Mouse (Mus musculus) neural tube, embryonic 15.5 days (tissue): ENCODE data around the gene Rnf115. TPM values are rescaled to one million over a fixed set of nuclear protein-coding genes. Genes with fewer than 3 reads are reported as not detected.

Experiments
- ATAC-seq: fragments of 200-750 bp; cut with Nextera tagmentation; 2 replicates; pipeline ENCODE4 v1.8.0; 2017; ENCODE audit warnings: mild to moderate bottlenecking, moderate TSS enrichment, moderate library complexity; ENCODE audit not compliant: low FRiP score
- H3K27ac ChIP-seq: fragments of 300-500 bp; sonication (generic); replicated peaks from 2 replicates; pipeline ENCODE4 v1.5.1; 2015; ENCODE audit warnings: mild to moderate bottlenecking, inconsistent platforms
- H3K27me3 ChIP-seq: fragments of 300-500 bp; sonication (generic); replicated peaks from 2 replicates; pipeline ENCODE4 v1.6.1; 2015; ENCODE audit warnings: inconsistent platforms
- H3K36me3 ChIP-seq: fragments of 300-500 bp; sonication (generic); 2 replicates; pipeline ENCODE4 v1.6.1; 2015; ENCODE audit warnings: inconsistent platforms
- H3K4me1 ChIP-seq: fragments of 300-500 bp; sonication (generic); 2 replicates; pipeline ENCODE4 v1.6.1; 2015; ENCODE audit warnings: inconsistent platforms
- H3K4me2 ChIP-seq: fragments of 300-500 bp; sonication (generic); 2 replicates; pipeline ENCODE4 v1.6.1; 2015; ENCODE audit warnings: inconsistent platforms, mild to moderate bottlenecking, moderate library complexity
- H3K4me3 ChIP-seq: fragments of 300-500 bp; sonication (generic); replicated peaks from 2 replicates; pipeline ENCODE4 v1.5.1; 2015; ENCODE audit warnings: mild to moderate bottlenecking, inconsistent platforms
- H3K9ac ChIP-seq: fragments of 300-500 bp; sonication (generic); replicated peaks from 2 replicates; pipeline ENCODE4 v1.6.1; 2015; ENCODE audit warnings: mild to moderate bottlenecking, inconsistent platforms
- H3K9me3 ChIP-seq: fragments of 300-500 bp; sonication (generic); replicated peaks from 2 replicates; pipeline ENCODE4 v1.6.1; 2016; ENCODE audit warnings: inconsistent platforms
- WGBS: fragments of 180-500 bp; shearing (Covaris S2); methylation state at CpG from one replicate; pipeline ENCODE4 v1.1.7; 2015; ENCODE audit warnings: mixed read lengths; 5-methylcytosine and 5-hydroxymethylcytosine counted together
- polyA plus RNA-seq: library from polyadenylated mRNA; unstranded; fragments of >200 nt; fragmentation: Nextera tagmentation; extraction: Ambion mirVana; gene quantifications from 2 replicates; pipeline ENCODE4 v1.2.1, GENCODE M21; 2015

Rnf115 gene
- polyA plus RNA-seq, 1 experiment from 2014 or later: 77.9 TPM

DNA sequence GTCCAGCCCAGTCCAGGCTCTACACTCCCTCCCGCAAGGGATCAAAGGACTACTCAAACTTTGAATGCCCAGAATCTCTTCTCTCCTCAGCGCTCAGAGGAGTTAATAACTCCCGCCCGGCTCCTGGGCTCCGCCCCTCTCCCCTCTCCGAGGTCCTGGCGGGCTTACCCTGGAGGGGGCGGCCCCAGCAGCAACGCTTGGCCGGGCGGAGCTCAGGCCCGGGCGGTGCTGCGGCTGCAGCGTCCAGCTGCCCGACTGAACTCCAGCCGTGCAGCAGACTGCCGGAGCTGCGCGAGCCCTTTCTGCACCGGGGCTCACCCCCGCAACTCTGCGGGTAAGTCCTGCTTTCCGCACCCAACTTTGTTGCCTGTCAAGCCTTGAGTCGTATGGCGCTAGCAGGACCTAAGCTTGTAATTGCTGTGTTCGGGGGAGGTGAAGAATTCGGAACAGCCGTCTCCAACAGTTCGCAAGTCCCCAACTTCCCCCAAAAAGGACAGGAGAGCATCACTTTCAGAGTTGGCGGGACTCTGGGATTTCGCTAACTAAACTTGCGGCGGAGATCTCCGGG lies 31.2 kb upstream of the Rnf115 start, which contains the start of gene Pias3:
Pias3 (plus strand) TSS at position 187 of the 568 bp plus-strand sequence.
- WGBS: 0% methylated on average over 35 of the region's 35 CpGs
- H3K4me2 ChIP-seq: peak within 1 kb of the TSS; percentile 70
- H3K4me3 ChIP-seq: peak within 1 kb of the TSS; percentile 78
- peak within 1 kb of the TSS; percentile 71 for H3K9ac ChIP-seq
- H3K27me3 ChIP-seq: no peaks in the 10 kb centered on the region
- H3K4me1 ChIP-seq: peaks cover 18% of the 10 kb centered on the region
- H3K27ac ChIP-seq: peak within 1 kb of the TSS; percentile 90
- no peaks in the 10 kb centered on the region for H3K9me3 ChIP-seq
- peak; percentile 51 for ATAC-seq
- H3K36me3 ChIP-seq: peaks cover 5% of the 10 kb centered on the region; the same call in 1 of the 2 replicates

DNA sequence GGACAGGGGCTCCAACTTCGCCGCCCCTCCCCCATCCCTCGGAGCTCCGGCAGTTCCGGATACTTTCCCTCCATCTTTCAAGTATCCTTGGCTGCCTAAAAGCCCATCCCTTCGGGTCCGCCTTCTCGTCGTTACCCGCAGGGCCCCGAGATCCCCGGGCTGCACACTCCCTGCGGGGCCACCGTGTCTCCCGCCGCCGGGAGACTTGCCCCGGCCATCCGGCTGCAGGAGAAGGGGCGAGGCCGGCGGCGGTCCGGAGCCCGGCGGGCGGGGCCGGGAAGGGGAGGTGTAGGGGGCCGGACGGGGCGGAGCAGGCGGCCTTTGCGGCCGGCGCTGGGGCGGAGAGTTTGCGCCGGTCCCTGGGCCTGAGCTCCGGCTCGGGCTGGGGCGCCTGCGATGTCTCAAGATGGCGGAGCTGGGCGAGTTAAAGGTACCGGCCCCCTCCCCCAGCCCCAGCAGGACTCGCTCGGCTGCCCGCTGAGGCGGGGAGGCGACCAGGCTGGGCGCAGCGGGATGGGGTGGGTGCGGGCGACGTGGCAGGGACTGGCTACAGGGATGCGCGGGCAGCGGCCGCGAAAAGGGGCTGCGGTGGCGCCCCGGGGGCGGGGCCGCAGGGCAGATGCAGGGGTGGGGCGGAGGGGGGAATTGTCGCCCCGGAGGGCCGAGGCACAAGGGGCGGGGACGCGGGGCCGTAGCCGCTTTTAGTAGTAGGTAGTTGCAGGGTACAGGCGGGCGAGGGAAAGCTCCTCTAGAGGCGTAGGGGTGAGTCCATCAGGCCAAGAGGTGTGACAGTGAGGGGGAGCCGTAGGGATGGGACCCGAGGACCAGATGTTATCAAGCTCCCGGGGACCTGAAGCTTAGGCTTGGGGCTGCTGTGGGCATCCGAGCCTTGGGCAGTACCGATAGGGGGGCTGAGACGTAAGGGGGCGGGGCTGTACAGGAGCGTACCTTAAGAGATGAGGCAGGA lies 30.4 kb upstream of the Rnf115 start:
- Histone ChIP-seq H3K4me2 (peak overlapping the region; percentile 70), H3K4me3 (peak overlapping the region; percentile 78), H3K27ac (peak overlapping the region; percentile 90), H3K36me3 (peaks cover 12% of the 10 kb centered on the region), H3K9ac (peak overlapping the region; percentile 71), H3K9me3 (no peaks in the 10 kb centered on the region), H3K27me3 (no peaks in the 10 kb centered on the region), H3K4me1 (peaks cover 18% of the 10 kb centered on the region)
- WGBS: under 1% methylated on average over 74 of the region's 85 CpGs
- peak; percentile 94 for ATAC-seq

DNA sequence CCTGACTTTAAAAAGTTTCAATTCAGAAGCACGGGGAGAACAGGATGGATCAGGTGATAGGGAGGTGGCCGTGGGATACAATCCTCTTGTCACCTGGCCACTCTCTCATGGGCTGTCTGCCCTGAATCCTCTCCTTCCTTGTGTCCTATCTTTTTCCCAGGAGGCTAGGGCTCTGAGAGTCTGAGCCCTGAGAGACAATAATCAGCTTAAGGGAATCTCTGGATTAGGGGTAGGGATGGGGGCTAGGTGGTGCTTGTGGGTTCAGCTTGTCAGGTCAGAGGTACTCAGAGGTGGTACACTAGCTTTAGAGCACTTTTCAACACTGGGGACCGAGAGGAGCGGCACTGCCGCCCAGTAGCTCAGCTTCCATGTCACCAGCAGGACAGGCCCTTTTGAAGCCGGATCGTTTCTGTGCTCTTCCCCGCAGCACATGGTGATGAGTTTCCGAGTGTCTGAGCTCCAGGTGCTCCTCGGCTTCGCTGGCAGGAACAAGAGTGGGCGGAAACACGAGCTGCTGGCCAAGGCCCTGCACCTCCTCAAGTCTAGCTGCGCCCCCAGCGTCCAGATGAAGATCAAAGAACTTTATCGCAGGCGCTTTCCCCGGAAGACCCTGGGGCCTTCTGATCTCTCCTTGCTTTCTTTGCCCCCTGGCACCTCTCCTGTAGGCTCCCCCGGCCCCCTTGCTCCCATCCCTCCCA lies 28.3 kb upstream of the Rnf115 start:
- Histone ChIP-seq H3K27me3 (no peaks in the 10 kb centered on the region), H3K27ac (no peak overlapping the region), H3K36me3 (peaks cover 28% of the 10 kb centered on the region), H3K4me1 (peaks cover 18% of the 10 kb centered on the region), H3K9me3 (no peaks in the 10 kb centered on the region), H3K9ac (no peak overlapping the region), H3K4me3 (no peak overlapping the region), H3K4me2 (no peak overlapping the region)
- ATAC-seq: no peak
- WGBS: 45% methylated on average over 19 of the region's 19 CpGs

DNA sequence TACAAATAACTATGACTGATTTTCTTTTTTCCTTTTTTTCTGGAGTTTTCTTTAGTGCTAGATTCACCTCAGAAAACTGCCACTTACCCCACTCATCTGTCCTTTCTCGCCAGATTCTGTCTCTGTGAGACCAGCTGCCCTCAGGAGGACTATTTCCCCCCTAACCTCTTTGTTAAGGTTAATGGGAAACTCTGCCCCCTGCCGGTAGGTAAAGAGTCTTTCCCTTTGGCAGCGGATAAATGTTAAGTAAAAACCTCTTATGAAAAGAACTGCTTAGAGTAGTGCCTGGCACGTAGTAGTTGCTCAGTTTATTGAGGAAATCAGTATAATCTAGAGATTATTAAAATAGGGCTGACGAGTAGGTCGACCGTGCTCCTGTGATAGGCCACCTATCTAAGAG lies 27.1 kb upstream of the Rnf115 start:
- peaks cover 18% of the 10 kb centered on the region for H3K4me1 ChIP-seq
- ATAC-seq: no peak
- no peaks in the 10 kb centered on the region for H3K27me3 ChIP-seq
- no peaks in the 10 kb centered on the region for H3K9me3 ChIP-seq
- H3K4me3 ChIP-seq: no peak overlapping the region
- no peak overlapping the region for H3K9ac ChIP-seq
- peaks cover 36% of the 10 kb centered on the region for H3K36me3 ChIP-seq
- no peak overlapping the region for H3K4me2 ChIP-seq
- H3K27ac ChIP-seq: no peak overlapping the region
- 53% methylated on average over 7 of the region's 7 CpGs for WGBS

DNA sequence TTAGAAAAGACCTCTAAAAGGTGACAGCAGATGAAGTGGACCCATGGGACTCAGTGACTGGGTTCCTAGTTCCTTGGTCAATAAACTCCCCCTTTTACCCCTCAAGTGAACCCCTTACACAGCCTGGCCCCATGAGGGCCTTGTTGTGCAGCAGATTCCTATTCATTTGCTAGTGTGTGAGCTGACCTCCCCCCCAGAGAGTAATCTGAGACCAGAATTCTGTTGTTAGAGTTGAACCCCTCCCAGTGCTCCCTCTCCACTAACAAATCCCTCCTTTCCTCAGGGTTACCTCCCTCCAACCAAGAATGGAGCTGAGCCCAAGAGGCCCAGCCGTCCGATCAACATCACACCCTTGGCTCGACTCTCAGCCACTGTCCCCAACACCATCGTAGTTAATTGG lies 26.5 kb upstream of the Rnf115 start:
- WGBS: 93% methylated on average over 4 of the region's 4 CpGs
- H3K4me3 ChIP-seq: no peak overlapping the region

DNA sequence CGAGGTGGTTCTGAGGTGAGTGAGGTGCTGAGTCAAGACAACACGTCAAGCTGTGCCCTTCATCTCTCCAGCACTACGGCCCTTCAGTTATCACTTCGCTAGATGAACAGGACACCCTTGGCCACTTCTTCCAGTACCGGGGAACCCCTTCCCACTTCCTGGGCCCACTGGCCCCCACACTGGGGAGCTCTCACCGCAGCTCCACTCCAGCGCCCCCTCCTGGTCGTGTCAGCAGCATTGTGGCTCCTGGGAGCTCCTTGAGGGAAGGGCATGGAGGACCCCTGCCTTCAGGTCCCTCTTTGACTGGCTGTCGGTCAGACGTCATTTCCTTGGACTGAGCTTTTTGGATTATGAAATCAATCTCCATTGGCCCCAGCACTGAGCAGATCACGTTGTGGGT lies 22.7 kb upstream of the Rnf115 start:
- H3K9me3 ChIP-seq: no peaks in the 10 kb centered on the region
- peaks cover 6% of the 10 kb centered on the region for H3K4me1 ChIP-seq
- WGBS: 71% methylated on average over 11 of the region's 11 CpGs
- H3K36me3 ChIP-seq: peaks cover 41% of the 10 kb centered on the region
- no peak overlapping the region for H3K9ac ChIP-seq
- no peak for ATAC-seq
- no peaks in the 10 kb centered on the region for H3K27me3 ChIP-seq
- H3K4me2 ChIP-seq: no peak overlapping the region
- no peak overlapping the region for H3K27ac ChIP-seq
- H3K4me3 ChIP-seq: no peak overlapping the region

More for the DNA sequence above, 26.5 kb upstream of the Rnf115 start:
- Histone ChIP-seq H3K4me1 (peaks cover 13% of the 10 kb centered on the region), H3K27me3 (no peaks in the 10 kb centered on the region), H3K9me3 (no peaks in the 10 kb centered on the region), H3K9ac (no peak overlapping the region), H3K27ac (no peak overlapping the region), H3K36me3 (peaks cover 41% of the 10 kb centered on the region), H3K4me2 (no peak overlapping the region)
- no peak for ATAC-seq

DNA sequence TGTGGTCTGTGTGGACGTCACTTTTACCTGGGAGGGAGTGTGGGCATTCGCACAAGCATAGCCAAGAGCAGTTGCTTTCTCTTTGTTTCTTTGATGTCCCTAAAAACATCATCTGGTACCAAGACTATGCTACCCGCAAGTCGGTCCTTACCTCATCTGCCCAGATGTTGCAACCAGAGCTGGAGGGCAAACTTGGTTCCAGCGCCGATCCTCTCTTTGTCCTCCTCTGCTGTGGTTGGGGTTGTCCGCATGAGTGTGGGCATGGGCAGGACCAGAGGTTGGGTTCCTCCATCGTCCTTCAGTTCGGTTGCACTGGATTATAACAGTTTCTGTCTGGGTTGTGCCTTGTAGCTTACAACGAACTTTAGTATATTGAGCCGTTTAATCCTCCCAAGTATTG lies 21.2 kb upstream of the Rnf115 start:
- H3K27me3 ChIP-seq: no peaks in the 10 kb centered on the region
- no peak overlapping the region for H3K4me2 ChIP-seq
- H3K4me1 ChIP-seq: peaks cover 6% of the 10 kb centered on the region
- peaks cover 45% of the 10 kb centered on the region for H3K36me3 ChIP-seq
- ATAC-seq: no peak
- H3K9me3 ChIP-seq: no peaks in the 10 kb centered on the region
- H3K9ac ChIP-seq: no peak overlapping the region
- WGBS: 95% methylated on average over 11 of the region's 11 CpGs
- H3K4me3 ChIP-seq: no peak overlapping the region
- H3K27ac ChIP-seq: no peak overlapping the region

DNA sequence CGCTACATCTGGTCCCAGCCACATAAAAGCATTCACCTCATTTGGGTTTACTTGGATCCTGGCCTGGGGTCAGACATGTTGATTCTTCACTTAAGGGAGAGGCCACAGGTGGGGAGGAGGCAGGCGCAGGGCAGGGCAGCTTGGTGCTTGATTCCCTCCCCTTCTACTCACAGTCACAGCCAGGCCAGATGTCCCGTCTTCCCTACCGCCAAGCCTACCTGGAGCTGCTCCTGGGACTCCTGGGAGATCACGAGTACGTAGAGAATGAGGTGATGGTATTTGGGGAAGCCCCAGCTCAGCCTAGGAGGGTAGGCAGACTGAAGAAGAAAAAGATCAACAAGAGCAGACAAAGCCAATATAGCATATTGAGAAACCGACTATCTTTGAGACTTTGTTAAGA lies 20.5 kb upstream of the Rnf115 start:
- Histone ChIP-seq H3K4me3 (no peak overlapping the region), H3K9ac (no peak overlapping the region), H3K4me2 (no peak overlapping the region), H3K36me3 (peaks cover 45% of the 10 kb centered on the region), H3K27ac (no peak overlapping the region), H3K27me3 (no peaks in the 10 kb centered on the region), H3K9me3 (no peaks in the 10 kb centered on the region), H3K4me1 (peaks cover 6% of the 10 kb centered on the region)
- WGBS: 78% methylated on average over 7 of the region's 7 CpGs
- no peak for ATAC-seq

DNA sequence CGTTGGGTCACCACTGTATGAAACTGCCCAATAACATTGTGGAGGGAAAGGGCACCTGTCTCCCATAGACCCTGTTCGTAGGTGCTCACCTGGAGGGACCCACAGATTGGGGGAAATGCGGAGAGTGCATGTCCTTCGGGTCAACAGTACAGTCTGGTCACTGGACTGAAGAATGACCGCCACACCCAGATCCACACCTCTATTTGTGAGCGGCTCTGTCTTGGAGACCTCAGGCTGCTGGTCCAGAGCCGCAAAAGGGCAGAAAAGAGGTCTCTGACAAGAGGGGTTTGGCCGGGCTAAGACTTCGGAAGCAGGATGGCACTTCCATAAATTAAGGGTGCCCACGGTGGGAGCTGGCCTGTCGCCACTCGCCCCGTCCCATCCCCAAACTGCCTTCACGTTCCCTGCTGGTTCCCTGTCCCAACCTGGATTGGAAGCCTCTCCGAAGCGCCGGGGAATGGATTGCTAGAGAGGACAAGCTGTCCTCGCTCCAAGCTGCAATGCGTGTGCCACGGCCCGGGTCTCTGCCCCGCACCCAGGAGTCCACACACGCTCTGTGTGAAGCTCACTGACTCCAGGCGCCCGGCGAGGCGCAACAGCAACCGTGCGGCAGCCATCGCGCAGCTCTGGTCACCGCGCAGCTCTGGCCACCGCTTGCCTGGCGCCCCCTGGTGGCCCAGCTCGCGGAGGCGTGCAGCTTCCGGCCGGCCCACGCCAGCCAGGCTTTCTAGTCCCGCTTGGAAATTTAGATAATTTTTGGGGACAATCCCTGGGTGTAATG lies 19.4 kb upstream of the Rnf115 start, which contains the start of gene Nudt17:
Nudt17 (minus strand) TSS at position 660 of the 781 bp plus-strand sequence.
- H3K4me1 ChIP-seq: peaks cover 6% of the 10 kb centered on the region
- H3K9ac ChIP-seq: peak within 1 kb of the TSS; percentile 78
- WGBS: 6% methylated on average over 42 of the region's 42 CpGs
- peaks cover 50% of the 10 kb centered on the region for H3K36me3 ChIP-seq
- peak within 1 kb of the TSS; percentile 99 for H3K4me2 ChIP-seq
- peak within 1 kb of the TSS; percentile 55 for H3K4me3 ChIP-seq
- H3K27ac ChIP-seq: no peak within 1 kb of the TSS
- peak; percentile 92 for ATAC-seq
- no peaks in the 10 kb centered on the region for H3K9me3 ChIP-seq
- H3K27me3 ChIP-seq: no peaks in the 10 kb centered on the region

DNA sequence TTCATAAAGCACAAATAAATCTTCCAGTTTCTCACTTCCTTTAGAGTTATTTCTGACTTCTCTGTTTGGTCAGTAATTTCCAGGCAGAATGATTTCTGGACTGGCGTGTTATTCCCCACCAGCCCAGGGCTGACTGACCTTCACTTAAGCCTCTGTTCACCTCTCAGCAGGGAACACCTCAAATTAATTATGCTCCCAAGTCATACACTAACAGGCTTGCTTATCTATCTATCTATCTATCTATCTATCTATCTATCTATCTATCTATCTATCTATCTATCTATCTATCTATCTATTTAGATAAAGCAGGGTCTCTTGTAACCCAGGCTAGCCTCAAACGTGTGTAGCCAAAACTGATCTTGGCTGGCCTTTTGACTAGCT lies 18.8 kb upstream of the Rnf115 start:
- peak overlapping the region; percentile 99 for H3K4me2 ChIP-seq
- H3K36me3 ChIP-seq: peaks cover 50% of the 10 kb centered on the region
- H3K27ac ChIP-seq: no peak overlapping the region
- WGBS: 48% methylated on average over 2 of the region's 2 CpGs
- H3K4me1 ChIP-seq: peaks cover 6% of the 10 kb centered on the region
- H3K4me3 ChIP-seq: peak overlapping the region; percentile 55; the same call in 1 of the 2 replicates
- H3K9me3 ChIP-seq: no peaks in the 10 kb centered on the region
- ATAC-seq: peak; percentile 15; the same call in 1 of the 2 replicates
- peak overlapping the region; percentile 78 for H3K9ac ChIP-seq
- no peaks in the 10 kb centered on the region for H3K27me3 ChIP-seq

DNA sequence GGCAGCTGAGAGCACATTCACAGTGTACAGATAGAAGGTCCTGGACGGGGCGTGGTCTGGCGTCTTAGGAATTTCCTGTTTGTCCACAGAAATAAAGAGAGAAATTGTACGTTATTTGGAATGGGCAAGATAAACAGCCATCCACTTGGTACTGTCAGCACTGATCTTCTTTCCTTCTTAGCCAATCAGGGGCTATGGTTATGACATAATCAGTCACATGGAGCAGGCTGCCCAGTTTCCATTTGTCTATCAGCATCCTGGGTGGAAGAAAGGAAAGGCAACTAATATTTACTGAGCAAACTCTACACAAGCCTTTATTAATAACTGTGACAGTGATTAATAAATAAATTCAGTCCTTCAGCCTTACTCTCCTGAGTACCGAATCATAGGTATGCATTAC lies 13.2 kb upstream of the Rnf115 start:
- H3K27me3 ChIP-seq: no peaks in the 10 kb centered on the region
- peaks cover 60% of the 10 kb centered on the region for H3K36me3 ChIP-seq
- no peaks in the 10 kb centered on the region for H3K9me3 ChIP-seq
- no peak for ATAC-seq
- peaks cover 3% of the 10 kb centered on the region; the same call in 1 of the 2 replicates for H3K4me1 ChIP-seq
- no peak overlapping the region for H3K9ac ChIP-seq
- no peak overlapping the region for H3K4me3 ChIP-seq
- WGBS: 94% methylated on average over 5 of the region's 5 CpGs
- H3K27ac ChIP-seq: no peak overlapping the region
- H3K4me2 ChIP-seq: no peak overlapping the region
